Mouse (Mus musculus) myocyte (in vitro differentiated cells): ENCODE measurements at regions not wholly inside any gene's neighbourhood (a gene's known extent, or its start where the extent isn't known, plus 50 kb on each side); places are given as distances from the start of the nearest gene placed in this dataset.

Experiments
- H3K27me3 ChIP-seq: one replicate; pipeline ENCODE4 v1.6.1; 2011; ENCODE audit not compliant: control insufficient read depth, insufficient read depth, insufficient read length
- H3K36me3 ChIP-seq: one replicate; pipeline ENCODE4 v1.6.1; 2011; ENCODE audit not compliant: control insufficient read depth, insufficient read depth
- H3K4me2 ChIP-seq: one replicate; pipeline ENCODE4 v1.6.1; 2011; ENCODE audit warnings: low read depth, control low read depth
- H3K4me3 ChIP-seq: one replicate; pipeline ENCODE4 v1.5.1; 2011; ENCODE audit warnings: mild to moderate bottlenecking, control low read depth, moderate library complexity
- H3K79me2 ChIP-seq: one replicate; pipeline ENCODE4 v1.6.1; 2011; ENCODE audit not compliant: control insufficient read depth, insufficient read depth
- H3ac ChIP-seq: one replicate; pipeline ENCODE4 v1.6.1; 2011; ENCODE audit not compliant: control insufficient read depth, insufficient read length
- CEBPB ChIP-seq: IDR thresholded peaks from 2 replicates; pipeline ENCODE4 v1.6.1; 2011; ENCODE audit warnings: mild to moderate bottlenecking, moderate library complexity; ENCODE audit not compliant: poor library complexity, insufficient read depth, severe bottlenecking
- E2F4 ChIP-seq: IDR thresholded peaks from one replicate; pipeline ENCODE4 v1.6.1; 2011; ENCODE audit warnings: mild to moderate bottlenecking, control low read depth, moderate library complexity; ENCODE audit not compliant: insufficient read depth
- MAX ChIP-seq: IDR thresholded peaks from one replicate; pipeline ENCODE4 v1.6.1; 2011; ENCODE audit warnings: low read depth, mild to moderate bottlenecking, control low read depth
- MYOD1 ChIP-seq, 3 experiments: IDR thresholded peaks; one replicate each; pipeline ENCODE4 v1.6.1; 2011; ENCODE audit warnings: control low read depth in 2 of 3, low read depth in 2 of 3, mild to moderate bottlenecking in 2 of 3, moderate library complexity in 1 of 3; ENCODE audit not compliant: insufficient read length in 2 of 3, control insufficient read depth in 1 of 3
- MYOG ChIP-seq, 3 experiments: IDR thresholded peaks; one replicate each; pipeline ENCODE4 v1.6.1; 2011; ENCODE audit warnings: control low read depth in 2 of 3, low read depth in 2 of 3, mild to moderate bottlenecking in 2 of 3; ENCODE audit not compliant: insufficient read length in 2 of 3, control insufficient read depth in 1 of 3, insufficient read depth in 1 of 3
- POLR2A ChIP-seq: IDR thresholded peaks from one replicate; pipeline ENCODE4 v1.6.1; 2011; ENCODE audit warnings: low read depth, mild to moderate bottlenecking, control low read depth, moderate library complexity; ENCODE audit not compliant: insufficient read length
- POLR2AphosphoS2 ChIP-seq: IDR thresholded peaks from one replicate; pipeline ENCODE4 v1.6.1; 2011; ENCODE audit warnings: low read depth, control low read depth; ENCODE audit not compliant: insufficient read length
- REST ChIP-seq: IDR thresholded peaks from one replicate; pipeline ENCODE4 v1.6.1; 2011; ENCODE audit warnings: mild to moderate bottlenecking, control low read depth, moderate library complexity; ENCODE audit not compliant: insufficient read depth, insufficient read length
- SRF ChIP-seq: IDR thresholded peaks from one replicate; pipeline ENCODE4 v1.6.1; 2011; ENCODE audit warnings: low read depth; ENCODE audit not compliant: control insufficient read depth, insufficient read length
- TCF12 ChIP-seq: IDR thresholded peaks from one replicate; pipeline ENCODE4 v1.6.1; 2011; ENCODE audit warnings: mild to moderate bottlenecking, control low read depth; ENCODE audit not compliant: poor library complexity, insufficient read depth, severe bottlenecking
- TCF3 ChIP-seq: IDR thresholded peaks from one replicate; pipeline ENCODE4 v1.6.1; 2011; ENCODE audit warnings: low read depth, control low read depth; ENCODE audit not compliant: insufficient read length
- USF1 ChIP-seq: IDR thresholded peaks from one replicate; pipeline ENCODE4 v1.6.1; 2011; ENCODE audit warnings: low read depth, mild to moderate bottlenecking, control low read depth, moderate library complexity

DNA sequence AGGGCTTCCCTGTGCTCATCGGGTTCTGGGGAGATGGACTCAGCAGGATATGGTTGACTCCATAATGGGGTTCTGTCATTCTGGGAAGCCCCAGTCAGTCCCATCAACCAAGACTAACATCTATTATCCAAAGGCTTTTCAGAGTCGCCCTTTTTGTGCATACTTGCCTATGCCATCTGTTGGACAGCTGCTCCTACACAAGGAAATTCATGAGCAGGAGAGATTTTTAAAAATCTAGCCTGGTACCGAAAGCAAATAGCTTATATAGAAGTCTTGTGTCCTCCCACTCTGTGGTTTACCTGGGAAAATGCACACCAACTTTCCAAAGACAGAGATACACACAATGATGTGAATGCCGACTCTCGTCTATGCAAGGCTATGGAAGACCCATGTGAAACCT is 95.4 kb upstream of the Npas2 start:
- Histone ChIP-seq H3K79me2 (no peaks in the 10 kb centered on the region), H3ac (no peak overlapping the region), H3K4me2 (peak overlapping the region; percentile 1), H3K27me3 (no peaks in the 10 kb centered on the region), H3K4me3 (no peak overlapping the region), H3K36me3 (no peaks in the 10 kb centered on the region)
- no peak for TF ChIP-seq CEBPB
- TF ChIP-seq POLR2A = no peak
- no peak for TF ChIP-seq TCF12
- no peak for TF ChIP-seq TCF3
- TF ChIP-seq POLR2AphosphoS2 = no peak
- TF ChIP-seq SRF = no peak
- no peak for TF ChIP-seq MYOG (IDR thresholded peaks at IDR 0.05; ENCODE audit: control insufficient read depth in 1 of 3, insufficient read depth in 1 of 3, insufficient read length in 2 of 3, low read depth in 2 of 3)
- no peak for TF ChIP-seq MYOD1 (IDR thresholded peaks at IDR 0.05; ENCODE audit: control insufficient read depth in 1 of 3, insufficient read length in 2 of 3, low read depth in 2 of 3)
- no peak for TF ChIP-seq MAX
- no peak for TF ChIP-seq REST
- TF ChIP-seq E2F4 = no peak
- TF ChIP-seq USF1 = no peak

DNA sequence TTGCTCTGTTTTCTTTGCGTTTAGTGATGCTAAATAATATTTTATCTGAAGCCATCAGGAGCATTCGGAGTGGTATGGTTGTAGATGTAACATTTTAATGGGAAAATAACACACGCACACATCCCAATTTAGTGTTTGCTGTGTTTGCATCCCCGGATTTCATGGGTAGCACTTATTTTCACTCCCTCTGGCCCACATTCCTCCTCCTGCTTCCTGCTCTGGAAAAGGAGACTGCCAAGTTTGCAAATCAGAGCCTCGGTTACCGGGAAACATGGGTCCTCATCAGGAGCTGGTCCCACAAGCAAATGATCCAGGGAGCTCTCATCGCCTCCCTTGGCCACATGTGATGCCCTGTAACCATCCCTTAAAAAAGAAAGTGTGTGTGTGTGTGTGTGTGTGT is 94.3 kb upstream of the Npas2 start:
- TF ChIP-seq TCF3 = no peak
- no peak for TF ChIP-seq POLR2A
- TF ChIP-seq MYOG (IDR thresholded peaks at IDR 0.05; ENCODE audit: control insufficient read depth in 1 of 3, insufficient read depth in 1 of 3, insufficient read length in 2 of 3, low read depth in 2 of 3) = no peak

GRCm38 (mm10) chr1:39100492-39100891 is 93.0 kb upstream of the Npas2 start:
- H3K4me2 ChIP-seq = no peak overlapping the region
- TF ChIP-seq USF1 (no peak), MYOD1 (IDR thresholded peaks at IDR 0.05; ENCODE audit: control insufficient read depth in 1 of 3, insufficient read length in 2 of 3, low read depth in 2 of 3) (no peak), POLR2AphosphoS2 (no peak), MYOG (IDR thresholded peaks at IDR 0.05; ENCODE audit: control insufficient read depth in 1 of 3, insufficient read depth in 1 of 3, insufficient read length in 2 of 3, low read depth in 2 of 3) (no peak), SRF (no peak), TCF12 (no peak), POLR2A (no peak), E2F4 (no peak), REST (no peak), CEBPB (no peak), TCF3 (no peak), MAX (no peak)
- H3K27me3 ChIP-seq = no peaks in the 10 kb centered on the region
- H3K79me2 ChIP-seq = no peaks in the 10 kb centered on the region
- no peak overlapping the region for H3K4me3 ChIP-seq
- H3ac ChIP-seq = no peak overlapping the region
- H3K36me3 ChIP-seq = no peaks in the 10 kb centered on the region

More for the DNA sequence above, 94.3 kb upstream of the Npas2 start:
- Histone ChIP-seq H3K79me2 (no peaks in the 10 kb centered on the region), H3K36me3 (no peaks in the 10 kb centered on the region), H3K4me2 (no peak overlapping the region), H3K27me3 (no peaks in the 10 kb centered on the region), H3ac (no peak overlapping the region), H3K4me3 (no peak overlapping the region)

- Histone ChIP-seq H3K27me3 (no peaks in the 10 kb centered on the region), H3K4me3 (no peak overlapping the region), H3K4me2 (no peak overlapping the region), H3K36me3 (no peaks in the 10 kb centered on the region), H3ac (no peak overlapping the region), H3K79me2 (no peaks in the 10 kb centered on the region)
- TF ChIP-seq SRF = no peak
Measured at GRCm38 (mm10) chr1:39102126-39102905, 91.2 kb upstream of the Npas2 start.

- Histone ChIP-seq H3ac (no peak overlapping the region), H3K79me2 (no peaks in the 10 kb centered on the region), H3K27me3 (no peaks in the 10 kb centered on the region), H3K4me3 (no peak overlapping the region), H3K36me3 (no peaks in the 10 kb centered on the region), H3K4me2 (no peak overlapping the region)
- no peak for TF ChIP-seq REST
- TF ChIP-seq TCF3 = no peak
- TF ChIP-seq MYOD1 (IDR thresholded peaks at IDR 0.05; ENCODE audit: control insufficient read depth in 1 of 3, insufficient read length in 2 of 3, low read depth in 2 of 3) = no peak
- no peak for TF ChIP-seq SRF
- TF ChIP-seq E2F4 = no peak
- TF ChIP-seq USF1 = no peak
- no peak for TF ChIP-seq POLR2A
- no peak for TF ChIP-seq POLR2AphosphoS2
- no peak for TF ChIP-seq MYOG (IDR thresholded peaks at IDR 0.05; ENCODE audit: control insufficient read depth in 1 of 3, insufficient read depth in 1 of 3, insufficient read length in 2 of 3, low read depth in 2 of 3)
- no peak for TF ChIP-seq MAX
- TF ChIP-seq CEBPB = no peak
- no peak for TF ChIP-seq TCF12
Measured at GRCm38 (mm10) chr1:39102989-39103910, 90.3 kb upstream of the Npas2 start.
